Mouse (Mus musculus) Patski (cell line): Measurements from ENCODE around the gene Gorab. TPM values are rescaled to one million over a fixed set of nuclear protein-coding genes. Genes with fewer than 3 reads are reported as not detected.
A peak's percentile ranks its signal among the peaks of the same experiment; 100 is the strongest.

Experiments used
- ATAC-seq: fragments of 100-300 bp; one replicate; pipeline ENCODE4 v1.8.0; 2021
- CTCF ChIA-PET: fragments of 350-600 bp; sonication (Branson Sonifier 250); formaldehyde crosslinking; loops from one replicate; lab custom pipeline; 2022; ENCODE audit warnings: inconsistent platforms; lab: Charles Lee
- POLR2A ChIA-PET: fragments of 350-600 bp; sonication (Branson Sonifier 250); formaldehyde crosslinking; loops from one replicate; lab custom pipeline; 2022; ENCODE audit warnings: antibody characterized with exemption, inconsistent platforms; lab: Charles Lee
- DNase-seq: peaks from one replicate; pipeline ENCODE4 v3.0.0-alpha.2; 2011; ENCODE audit warnings: low read depth, low spot score
- H3K27me3 ChIP-seq: fragments of 371-371 bp; one replicate; pipeline ENCODE4 v1.5.1; 2021
- CTCF ChIP-seq: fragments of 100-300 bp; IDR thresholded peaks from one replicate; pipeline ENCODE4 v1.5.1; 2021
- in situ Hi-C: fragments of 300-500 bp; cut with MboI; formaldehyde crosslinking; loops from 3 replicates; pipeline ENCODE4 v1.11.1; 2018; ENCODE audit warnings: low pct_unique_long_range_greater_than_20kb, mixed read lengths
- polyA plus RNA-seq: library from polyadenylated mRNA; unstranded; gene quantifications from one replicate; pipeline ENCODE4 v1.2.3, GENCODE M21; 2021

The Gorab gene
- 22.4 TPM for polyA plus RNA-seq

- in situ Hi-C loops: no loop called here
- TF ChIP-seq CTCF: no peak
- ChIA-PET CTCF (no interaction called here), POLR2A (no interaction called here)
- peak; percentile 80 for DNase-seq
- ATAC-seq: peak; percentile 96
- H3K27me3 ChIP-seq: no peaks in the 10 kb centered on the region
Measured at GRCm38 (mm10) chr1:163403498-163404126, at the start of gene Gorab. Gene Gorab (minus strand): TSS chr1:163403669.

GRCm38 (mm10) chr1:163443832-163444231 lies 40.4 kb upstream of the Gorab start:
- DNase-seq: no peak
- POLR2A ChIA-PET: interaction anchor here (1.1 kb wide), 1 partner anchor 28 kb away, joined by 3 read pairs; no protein-coding TSS in a partner anchor
- no peak for TF ChIP-seq CTCF
- in situ Hi-C loops: no loop called here
- CTCF ChIA-PET: no interaction called here
- no peak for ATAC-seq
- H3K27me3 ChIP-seq: no peaks in the 10 kb centered on the region

- no peak for TF ChIP-seq CTCF
- CTCF ChIA-PET: no interaction called here
- no peak for DNase-seq
- in situ Hi-C loops: no loop called here
- ATAC-seq: no peak
- no peaks in the 10 kb centered on the region for H3K27me3 ChIP-seq
- POLR2A ChIA-PET: interaction anchor here (0.7 kb wide), 1 partner anchor 1624 kb away, joined by 5 read pairs; no protein-coding TSS in a partner anchor
Measured at GRCm38 (mm10) chr1:163439002-163439401, 35.5 kb upstream of the Gorab start.

- in situ Hi-C loops: no loop called here
- no peak for ATAC-seq
- POLR2A ChIA-PET: no interaction called here
- CTCF ChIA-PET: no interaction called here
- no peaks in the 10 kb centered on the region for H3K27me3 ChIP-seq
- TF ChIP-seq CTCF: no peak
- no peak for DNase-seq
Measured at GRCm38 (mm10) chr1:163423467-163424014, 20.1 kb upstream of the Gorab start.

GRCm38 (mm10) chr1:163417191-163417590 lies 13.7 kb upstream of the Gorab start:
- in situ Hi-C loops: no loop called here
- ChIA-PET CTCF (no interaction called here), POLR2A (no interaction called here)
- no peak for ATAC-seq
- TF ChIP-seq CTCF: no peak
- H3K27me3 ChIP-seq: no peaks in the 10 kb centered on the region
- no peak for DNase-seq

- no peaks in the 10 kb centered on the region for H3K27me3 ChIP-seq
- DNase-seq (no peak), ATAC-seq (no peak)
- no peak for TF ChIP-seq CTCF
- POLR2A ChIA-PET: interaction anchor here (0.5 kb wide), 1 partner anchor 286 kb away, joined by 3 read pairs; no protein-coding TSS in a partner anchor
- CTCF ChIA-PET: no interaction called here
- in situ Hi-C loops: no loop called here
Measured at GRCm38 (mm10) chr1:163414200-163414599, 10.7 kb upstream of the Gorab start.

- TF ChIP-seq CTCF: no peak
- DNase-seq (no peak), ATAC-seq (no peak)
- POLR2A ChIA-PET: no interaction called here
- CTCF ChIA-PET: no interaction called here
- no peaks in the 10 kb centered on the region for H3K27me3 ChIP-seq
- in situ Hi-C loops: no loop called here
Measured at GRCm38 (mm10) chr1:163406203-163406602, 2.7 kb upstream of the Gorab start.

- ATAC-seq (no peak), DNase-seq (no peak)
- in situ Hi-C loops: no loop called here
- TF ChIP-seq CTCF: no peak
- ChIA-PET POLR2A (no interaction called here), CTCF (interaction anchor here (1.2 kb wide), 1 partner anchor 12 kb away, joined by 4 read pairs; no protein-coding TSS in a partner anchor)
- no peaks in the 10 kb centered on the region for H3K27me3 ChIP-seq
Measured at GRCm38 (mm10) chr1:163391321-163391720, 12.1 kb downstream of the Gorab start.

- ATAC-seq: no peak
- H3K27me3 ChIP-seq: no peaks in the 10 kb centered on the region
- in situ Hi-C loops: no loop called here
- ChIA-PET POLR2A (no interaction called here), CTCF (interaction anchor here (0.6 kb wide), 1 partner anchor 120 kb away, joined by 3 read pairs; no protein-coding TSS in a partner anchor)
- no peak for DNase-seq
- no peak for TF ChIP-seq CTCF
Measured at GRCm38 (mm10) chr1:163390044-163390443, 13.4 kb downstream of the Gorab start.

- in situ Hi-C loops: no loop called here
- no peaks in the 10 kb centered on the region for H3K27me3 ChIP-seq
- CTCF ChIA-PET: interaction anchor here (1.7 kb wide), 1 partner anchor 10 kb away, joined by 10 read pairs; no protein-coding TSS in a partner anchor
- no peak for TF ChIP-seq CTCF
- POLR2A ChIA-PET: interaction anchor here (1.2 kb wide), 1 partner anchor 11 kb away, joined by 3 read pairs; no protein-coding TSS in a partner anchor
- ATAC-seq (no peak), DNase-seq (no peak)
Measured at GRCm38 (mm10) chr1:163386196-163386595, 17.3 kb downstream of the Gorab start.

- DNase-seq: no peak
- ChIA-PET CTCF (no interaction called here), POLR2A (no interaction called here)
- TF ChIP-seq CTCF: no peak
- in situ Hi-C loops: no loop called here
- no peak for ATAC-seq
- no peaks in the 10 kb centered on the region for H3K27me3 ChIP-seq
Measured at GRCm38 (mm10) chr1:163383442-163384027, 19.9 kb downstream of the Gorab start.
